Mouse (Mus musculus): Measurements from ENCODE around the gene Zfp281.

Zfp281 gene

DNA sequence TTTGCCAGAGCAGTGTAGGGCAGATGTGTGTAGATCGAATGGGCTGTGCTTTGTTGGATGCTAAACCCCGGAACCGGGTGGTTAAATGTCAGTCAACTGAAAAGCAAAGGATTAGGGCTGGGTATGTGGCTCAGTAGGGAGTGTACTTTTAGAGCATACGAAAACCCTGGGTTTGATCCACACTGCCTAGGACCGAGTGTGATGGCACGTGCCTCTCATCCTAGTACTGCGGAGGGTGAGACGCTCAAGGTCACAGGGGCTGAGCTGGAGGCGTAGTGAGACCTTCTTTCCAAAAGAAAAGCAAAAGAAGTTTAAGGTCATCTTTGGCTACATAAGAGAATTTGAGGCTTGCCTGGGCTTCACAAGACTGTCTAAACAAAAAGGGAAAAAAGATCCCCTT is 34.6 kb downstream of the Zfp281 start:
- DNase-seq: no peak

GRCm38 (mm10) chr1:136659917-136660316 is 35.2 kb downstream of the Zfp281 start:
- DNase-seq: no peak

- peak; percentile 34 for DNase-seq
Observed at GRCm38 (mm10) chr1:136661511-136661910, 36.8 kb downstream of the Zfp281 start.

DNA sequence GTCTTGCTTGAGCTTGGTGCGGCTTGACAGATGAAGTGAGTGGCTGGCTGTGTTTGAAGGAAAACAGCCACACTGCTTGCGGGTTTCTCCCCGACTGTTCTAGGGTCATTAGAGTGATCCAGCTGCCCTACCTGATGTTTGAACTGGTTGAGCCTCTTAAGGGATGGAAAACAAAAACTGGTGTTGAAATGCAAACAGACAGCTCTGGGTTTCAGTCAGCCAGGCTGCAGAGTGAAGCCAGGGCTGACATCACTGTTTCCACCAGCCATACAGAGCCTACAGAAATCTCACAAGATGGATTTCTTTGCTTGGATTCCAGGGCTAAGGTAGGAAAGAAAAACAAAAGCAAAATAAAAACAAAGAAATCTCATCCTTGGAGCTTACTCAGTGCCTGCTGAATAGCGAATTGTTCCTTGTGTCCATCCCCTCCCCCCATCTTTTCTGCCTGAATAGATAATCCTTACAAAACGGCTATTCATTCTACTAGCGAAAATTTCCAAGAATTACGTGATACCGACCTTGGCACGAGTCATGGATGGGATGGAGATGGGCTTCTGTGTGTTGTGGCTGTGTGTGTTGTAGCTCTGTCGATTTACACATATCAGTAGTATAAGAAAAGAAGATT is 37.4 kb downstream of the Zfp281 start:
- peak; percentile 75 for DNase-seq

GRCm38 (mm10) chr1:136664921-136665582 is 40.4 kb downstream of the Zfp281 start:
- no peak for DNase-seq

DNA sequence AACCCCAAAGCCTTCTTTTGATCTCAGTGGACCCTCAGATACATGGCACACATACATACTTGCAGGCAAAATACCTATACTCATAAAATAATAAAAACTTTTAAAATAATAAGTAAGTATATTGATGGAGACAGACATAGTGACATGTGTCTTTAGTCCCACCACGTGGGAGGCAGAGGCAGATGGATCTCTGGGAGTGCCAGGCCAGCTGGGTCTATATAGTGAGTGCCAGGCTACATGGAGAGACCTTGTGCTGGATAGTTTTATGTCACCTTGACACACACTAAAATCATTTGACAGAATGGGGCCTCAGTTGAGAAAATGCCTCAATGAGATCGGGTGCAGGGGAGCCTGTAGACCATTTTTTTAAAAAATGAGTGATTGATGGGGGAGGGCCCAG is 41.8 kb downstream of the Zfp281 start:
- DNase-seq: no peak

DNA sequence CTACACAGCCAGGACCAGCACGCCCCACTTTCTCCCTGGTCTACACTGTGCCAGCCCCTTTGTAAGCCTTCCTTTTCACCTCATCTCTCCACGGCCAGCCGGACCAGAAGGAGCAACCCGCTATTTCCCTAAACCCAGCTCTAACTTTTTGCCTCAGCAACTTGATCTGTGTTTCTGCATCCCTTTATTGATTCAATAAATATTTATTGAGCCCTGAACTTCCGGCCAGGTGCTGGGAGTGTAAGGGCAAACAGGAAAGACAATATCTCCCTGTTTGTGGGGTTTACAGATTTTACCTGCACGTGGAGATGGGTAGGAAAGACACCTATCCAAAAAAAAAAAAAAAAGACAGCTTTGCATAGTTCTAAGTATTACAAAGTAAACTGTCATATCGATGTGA is 45.2 kb downstream of the Zfp281 start:
- DNase-seq: no peak

- peak; percentile 49 for DNase-seq
Observed at GRCm38 (mm10) chr1:136670421-136670820, 45.7 kb downstream of the Zfp281 start.

DNA sequence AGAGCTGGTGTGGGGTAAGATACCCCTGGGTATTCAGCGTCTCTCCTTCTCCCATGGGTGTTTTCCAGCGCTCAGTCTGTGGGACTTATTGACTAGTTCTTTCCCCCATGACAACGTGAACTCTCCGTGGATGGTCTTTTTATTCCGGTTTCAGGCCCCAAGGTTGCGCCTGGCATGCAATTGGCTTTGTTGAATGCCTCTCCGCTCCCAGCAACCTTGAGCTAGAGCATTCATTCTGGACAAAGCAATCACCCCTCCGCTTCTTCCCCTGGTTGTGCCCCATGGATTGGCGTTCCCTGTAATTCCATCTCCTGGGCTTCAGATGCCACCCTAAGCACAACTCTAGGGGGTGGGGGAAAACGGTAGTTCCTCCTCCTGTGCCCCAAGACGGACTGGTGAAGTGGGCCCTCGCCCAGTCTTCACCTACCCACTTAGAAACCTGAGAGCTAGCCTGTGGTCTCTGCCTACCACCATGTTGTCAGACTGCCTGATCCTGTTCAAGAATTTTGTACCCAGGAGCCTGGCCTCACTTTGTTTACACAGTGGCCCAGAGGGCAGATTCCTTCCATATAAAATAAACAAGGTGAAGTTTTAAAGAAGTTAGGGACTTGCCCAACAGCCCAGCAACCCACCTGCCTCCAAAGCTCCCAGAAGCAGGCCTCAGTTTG is 47.2 kb downstream of the Zfp281 start:
- DNase-seq: no peak

GRCm38 (mm10) chr1:136672564-136672963 is 47.9 kb downstream of the Zfp281 start:
- DNase-seq: no peak

GRCm38 (mm10) chr1:136673293-136673692 is 48.6 kb downstream of the Zfp281 start:
- no peak for DNase-seq

- no peak for DNase-seq
Observed at GRCm38 (mm10) chr1:136674548-136675455, 50.1 kb downstream of the Zfp281 start.

- no peak for DNase-seq
Observed at GRCm38 (mm10) chr1:136675736-136676444, 51.2 kb downstream of the Zfp281 start.

DNA sequence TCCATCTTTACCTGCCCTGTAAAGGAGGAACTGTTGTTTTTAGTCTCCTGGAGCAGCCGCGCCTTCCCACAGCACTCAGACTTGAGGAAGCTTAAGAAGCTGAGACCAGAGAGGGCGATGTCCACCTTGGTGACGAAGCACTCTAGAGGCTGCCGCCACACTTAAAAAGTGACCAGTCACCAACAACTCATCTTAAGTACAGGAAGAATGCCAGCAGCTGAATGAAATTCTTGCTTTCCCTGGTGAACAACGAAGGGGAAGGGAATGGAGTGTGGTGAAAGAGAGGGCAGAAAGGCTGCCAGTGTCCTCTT is 51.7 kb downstream of the Zfp281 start:
- DNase-seq: no peak

DNA sequence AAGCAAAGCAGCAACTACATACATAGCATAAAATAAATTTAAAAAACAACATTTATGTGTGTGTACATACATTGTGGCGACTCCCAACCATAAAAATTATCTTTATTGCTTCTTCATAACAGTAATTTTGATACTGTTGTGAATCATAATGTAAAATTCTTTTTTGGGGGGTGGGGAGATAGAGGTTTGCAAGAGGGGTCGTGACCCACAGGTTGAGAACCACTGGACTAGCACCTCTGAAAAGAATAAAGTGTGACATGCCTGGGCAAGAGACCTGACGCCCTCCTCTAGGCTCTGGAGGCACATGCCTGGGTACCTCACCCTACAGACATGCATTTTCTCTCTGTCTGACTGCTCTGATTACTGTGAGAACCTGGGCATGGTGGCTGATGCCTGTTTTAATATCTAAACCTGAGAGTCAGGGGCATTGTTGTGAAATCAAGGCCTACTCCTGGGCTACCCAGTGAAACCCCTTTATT is 53.2 kb downstream of the Zfp281 start:
- DNase-seq: no peak

GRCm38 (mm10) chr1:136678836-136679235 is 54.1 kb downstream of the Zfp281 start:
- no peak for DNase-seq

Measured in retina, postnatal 1 day (tissue).